Mouse (Mus musculus): ENCODE results near the gene Tnfrsf19. TPM values are rescaled to one million over a fixed set of nuclear protein-coding genes. Genes with fewer than 3 reads are reported as not detected.

The Tnfrsf19 gene
- polyA plus RNA-seq, 1 experiment, result 0.81 TPM

- Histone ChIP-seq H3K36me3 (ENCODE audit: control insufficient read depth, insufficient read depth, low read length) (no peaks in the 10 kb centered on the region), H3K4me1 (ENCODE audit: control insufficient read depth, insufficient read depth, low read length) (no peaks in the 10 kb centered on the region), H3K27ac (ENCODE audit: control insufficient read depth, insufficient read depth, low read depth, low read length) (no peak overlapping the region), H3K4me3 (ENCODE audit: control insufficient read depth, low read depth, low read length) (no peak overlapping the region), H3K27me3 (ENCODE audit: control insufficient read depth, insufficient read depth, low read length) (no peaks in the 10 kb centered on the region)
- TF ChIP-seq POLR2A (IDR thresholded peaks at IDR 0.05; ENCODE audit: control insufficient read depth, low read depth, low read length), result no peak
- TF ChIP-seq CTCF (IDR thresholded peaks at IDR 0.05; ENCODE audit: control insufficient read depth, insufficient read depth, insufficient replicate concordance, low read depth, low read length), result no peak
These were observed 42.6 kb downstream of the Tnfrsf19 start for GRCm38 (mm10) chr14:61003676-61004075.

GRCm38 (mm10) chr14:61000072-61000471, 46.2 kb downstream of the Tnfrsf19 start:
- Histone ChIP-seq H3K36me3 (ENCODE audit: control insufficient read depth, insufficient read depth, low read length) (no peaks in the 10 kb centered on the region), H3K4me1 (ENCODE audit: control insufficient read depth, insufficient read depth, low read length) (no peaks in the 10 kb centered on the region), H3K4me3 (ENCODE audit: control insufficient read depth, low read depth, low read length) (no peak overlapping the region), H3K27me3 (ENCODE audit: control insufficient read depth, insufficient read depth, low read length) (no peaks in the 10 kb centered on the region), H3K27ac (ENCODE audit: control insufficient read depth, insufficient read depth, low read depth, low read length) (no peak overlapping the region)
- TF ChIP-seq CTCF (IDR thresholded peaks at IDR 0.05; ENCODE audit: control insufficient read depth, insufficient read depth, insufficient replicate concordance, low read depth, low read length), result no peak
- TF ChIP-seq POLR2A (IDR thresholded peaks at IDR 0.05; ENCODE audit: control insufficient read depth, low read depth, low read length), result no peak

GRCm38 (mm10) chr14:60996556-60996955, 49.7 kb downstream of the Tnfrsf19 start:
- H3K36me3 ChIP-seq (ENCODE audit: control insufficient read depth, insufficient read depth, low read length), result no peaks in the 10 kb centered on the region
- no peaks in the 10 kb centered on the region for H3K27me3 ChIP-seq (ENCODE audit: control insufficient read depth, insufficient read depth, low read length)
- H3K4me3 ChIP-seq (ENCODE audit: control insufficient read depth, low read depth, low read length), result no peak overlapping the region
- TF ChIP-seq CTCF (IDR thresholded peaks at IDR 0.05; ENCODE audit: control insufficient read depth, insufficient read depth, insufficient replicate concordance, low read depth, low read length), result no peak
- no peak for TF ChIP-seq POLR2A (IDR thresholded peaks at IDR 0.05; ENCODE audit: control insufficient read depth, low read depth, low read length)
- no peaks in the 10 kb centered on the region for H3K4me1 ChIP-seq (ENCODE audit: control insufficient read depth, insufficient read depth, low read length)
- no peak overlapping the region for H3K27ac ChIP-seq (ENCODE audit: control insufficient read depth, insufficient read depth, low read depth, low read length)

GRCm38 (mm10) chr14:60993506-60993905, 52.8 kb downstream of the Tnfrsf19 start:
- H3K36me3 ChIP-seq (ENCODE audit: control insufficient read depth, insufficient read depth, low read length), result no peaks in the 10 kb centered on the region
- H3K27ac ChIP-seq (ENCODE audit: control insufficient read depth, insufficient read depth, low read depth, low read length), result no peak overlapping the region

GRCm38 (mm10) chr14:60993092-60993491, 53.2 kb downstream of the Tnfrsf19 start:
- no peaks in the 10 kb centered on the region for H3K36me3 ChIP-seq (ENCODE audit: control insufficient read depth, insufficient read depth, low read length)
- H3K4me3 ChIP-seq (ENCODE audit: control insufficient read depth, low read depth, low read length), result no peak overlapping the region
- H3K4me1 ChIP-seq (ENCODE audit: control insufficient read depth, insufficient read depth, low read length), result no peaks in the 10 kb centered on the region
- H3K27ac ChIP-seq (ENCODE audit: control insufficient read depth, insufficient read depth, low read depth, low read length), result no peak overlapping the region
- no peaks in the 10 kb centered on the region for H3K27me3 ChIP-seq (ENCODE audit: control insufficient read depth, insufficient read depth, low read length)
- TF ChIP-seq POLR2A (IDR thresholded peaks at IDR 0.05; ENCODE audit: control insufficient read depth, low read depth, low read length) (no peak), CTCF (IDR thresholded peaks at IDR 0.05; ENCODE audit: control insufficient read depth, insufficient read depth, insufficient replicate concordance, low read depth, low read length) (no peak)

More at GRCm38 (mm10) chr14:60993506-60993905, 52.8 kb downstream of the Tnfrsf19 start:
- TF ChIP-seq POLR2A (IDR thresholded peaks at IDR 0.05; ENCODE audit: control insufficient read depth, low read depth, low read length) (no peak), CTCF (IDR thresholded peaks at IDR 0.05; ENCODE audit: control insufficient read depth, insufficient read depth, insufficient replicate concordance, low read depth, low read length) (no peak)
- Histone ChIP-seq H3K27me3 (ENCODE audit: control insufficient read depth, insufficient read depth, low read length) (no peaks in the 10 kb centered on the region), H3K4me1 (ENCODE audit: control insufficient read depth, insufficient read depth, low read length) (no peaks in the 10 kb centered on the region), H3K4me3 (ENCODE audit: control insufficient read depth, low read depth, low read length) (no peak overlapping the region)

GRCm38 (mm10) chr14:60992144-60992543, 54.1 kb downstream of the Tnfrsf19 start:
- Histone ChIP-seq H3K36me3 (ENCODE audit: control insufficient read depth, insufficient read depth, low read length) (no peaks in the 10 kb centered on the region), H3K4me3 (ENCODE audit: control insufficient read depth, low read depth, low read length) (no peak overlapping the region), H3K27me3 (ENCODE audit: control insufficient read depth, insufficient read depth, low read length) (no peaks in the 10 kb centered on the region), H3K27ac (ENCODE audit: control insufficient read depth, insufficient read depth, low read depth, low read length) (no peak overlapping the region), H3K4me1 (ENCODE audit: control insufficient read depth, insufficient read depth, low read length) (no peaks in the 10 kb centered on the region)
- TF ChIP-seq POLR2A (IDR thresholded peaks at IDR 0.05; ENCODE audit: control insufficient read depth, low read depth, low read length), result no peak
- TF ChIP-seq CTCF (IDR thresholded peaks at IDR 0.05; ENCODE audit: control insufficient read depth, insufficient read depth, insufficient replicate concordance, low read depth, low read length), result no peak

GRCm38 (mm10) chr14:60988228-60988627, 58.1 kb downstream of the Tnfrsf19 start:
- H3K4me1 ChIP-seq (ENCODE audit: control insufficient read depth, insufficient read depth, low read length), result no peaks in the 10 kb centered on the region
- H3K27ac ChIP-seq (ENCODE audit: control insufficient read depth, insufficient read depth, low read depth, low read length), result no peak overlapping the region
- H3K27me3 ChIP-seq (ENCODE audit: control insufficient read depth, insufficient read depth, low read length), result no peaks in the 10 kb centered on the region
- no peaks in the 10 kb centered on the region for H3K36me3 ChIP-seq (ENCODE audit: control insufficient read depth, insufficient read depth, low read length)
- H3K4me3 ChIP-seq (ENCODE audit: control insufficient read depth, low read depth, low read length), result no peak overlapping the region
- TF ChIP-seq POLR2A (IDR thresholded peaks at IDR 0.05; ENCODE audit: control insufficient read depth, low read depth, low read length) (no peak), CTCF (IDR thresholded peaks at IDR 0.05; ENCODE audit: control insufficient read depth, insufficient read depth, insufficient replicate concordance, low read depth, low read length) (no peak)

- H3K4me1 ChIP-seq (ENCODE audit: control insufficient read depth, insufficient read depth, low read length), result no peaks in the 10 kb centered on the region
- no peak for TF ChIP-seq POLR2A (IDR thresholded peaks at IDR 0.05; ENCODE audit: control insufficient read depth, low read depth, low read length)
- TF ChIP-seq CTCF (IDR thresholded peaks at IDR 0.05; ENCODE audit: control insufficient read depth, insufficient read depth, insufficient replicate concordance, low read depth, low read length), result no peak
- no peaks in the 10 kb centered on the region for H3K36me3 ChIP-seq (ENCODE audit: control insufficient read depth, insufficient read depth, low read length)
- H3K4me3 ChIP-seq (ENCODE audit: control insufficient read depth, low read depth, low read length), result no peak overlapping the region
- H3K27me3 ChIP-seq (ENCODE audit: control insufficient read depth, insufficient read depth, low read length), result no peaks in the 10 kb centered on the region
- no peak overlapping the region for H3K27ac ChIP-seq (ENCODE audit: control insufficient read depth, insufficient read depth, low read depth, low read length)
These were observed 59.4 kb downstream of the Tnfrsf19 start for GRCm38 (mm10) chr14:60986926-60987325.
